Mouse (Mus musculus): ENCODE measurements around the gene Spns2. TPM values are rescaled to one million over a fixed set of nuclear protein-coding genes. Genes with fewer than 3 reads are reported as not detected.

Spns2 gene
- polyA plus RNA-seq (2012; rRNA removed): 11.4 and 12.1 TPM in 2 replicates

GRCm38 (mm10) chr11:72489881-72490301, at the start of gene Spns2:
Gene Spns2 (minus strand): TSS chr11:72489904.
- peak within 1 kb of the TSS; percentile 69 for H3K4me3 ChIP-seq (ENCODE audit: control insufficient read depth, low read depth, low read length)
- TF ChIP-seq CTCF (IDR thresholded peaks at IDR 0.05; ENCODE audit: control insufficient read depth, insufficient read depth, insufficient replicate concordance, low read depth, low read length) (no peak), POLR2A (IDR thresholded peaks at IDR 0.05; ENCODE audit: control insufficient read depth, low read depth, low read length) (peak; percentile 34; the same call in 1 of the 2 replicates)
- no peak within 1 kb of the TSS for H3K27ac ChIP-seq (ENCODE audit: control insufficient read depth, insufficient read depth, low read depth, low read length)
- H3K27me3 ChIP-seq (ENCODE audit: control insufficient read depth, insufficient read depth, low read length): no peaks in the 10 kb centered on the region
- H3K4me1 ChIP-seq (ENCODE audit: control insufficient read depth, insufficient read depth, low read length): peaks cover 12% of the 10 kb centered on the region
- H3K36me3 ChIP-seq (ENCODE audit: control insufficient read depth, insufficient read depth, low read length): no peaks in the 10 kb centered on the region

- Histone ChIP-seq H3K27me3 (ENCODE audit: control insufficient read depth, insufficient read depth, low read length) (no peaks in the 10 kb centered on the region), H3K4me1 (ENCODE audit: control insufficient read depth, insufficient read depth, low read length) (no peaks in the 10 kb centered on the region), H3K36me3 (ENCODE audit: control insufficient read depth, insufficient read depth, low read length) (no peaks in the 10 kb centered on the region), H3K4me3 (ENCODE audit: control insufficient read depth, low read depth, low read length) (no peak overlapping the region), H3K27ac (ENCODE audit: control insufficient read depth, insufficient read depth, low read depth, low read length) (no peak overlapping the region)
- TF ChIP-seq CTCF (IDR thresholded peaks at IDR 0.05; ENCODE audit: control insufficient read depth, insufficient read depth, insufficient replicate concordance, low read depth, low read length): no peak
- no peak for TF ChIP-seq POLR2A (IDR thresholded peaks at IDR 0.05; ENCODE audit: control insufficient read depth, low read depth, low read length)
Measured at GRCm38 (mm10) chr11:72538811-72539210, 49.1 kb upstream of the Spns2 start.

DNA sequence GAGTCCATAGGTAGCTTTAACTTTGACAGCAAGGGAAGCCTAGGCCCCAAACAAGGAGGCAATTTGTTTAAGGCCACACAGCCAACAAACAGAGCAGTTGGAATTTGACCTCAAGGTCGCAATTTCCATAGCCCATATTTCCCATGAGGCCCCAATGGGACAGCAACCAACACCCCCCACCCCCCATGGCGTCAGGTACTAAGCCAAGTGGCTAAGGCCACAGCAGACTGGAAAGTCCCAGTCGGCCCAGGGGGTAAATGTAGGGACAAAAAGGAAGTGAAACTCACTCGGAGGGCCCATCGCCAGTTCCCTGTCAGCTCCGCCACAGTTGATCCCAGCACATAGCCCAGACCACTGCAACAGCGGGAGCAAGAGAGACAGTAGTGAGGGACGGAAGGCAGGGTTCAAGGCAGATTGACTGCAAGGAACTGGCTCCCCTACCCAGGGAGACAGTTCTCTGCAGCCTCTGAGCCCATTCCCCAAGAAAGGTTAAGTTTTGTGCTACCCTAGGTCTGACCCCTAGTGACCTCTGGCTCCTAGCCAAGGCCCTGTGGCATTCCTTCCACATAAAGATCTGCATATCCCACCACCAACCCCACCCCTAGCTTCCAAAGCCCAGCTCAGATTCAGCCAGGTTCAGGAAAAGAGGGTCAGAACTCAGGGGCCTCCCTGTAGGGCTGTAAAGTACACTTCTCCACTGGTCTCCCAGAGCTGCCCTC, 48.5 kb upstream of the Spns2 start:
- TF ChIP-seq CTCF (IDR thresholded peaks at IDR 0.05; ENCODE audit: control insufficient read depth, insufficient read depth, insufficient replicate concordance, low read depth, low read length) (no peak), POLR2A (IDR thresholded peaks at IDR 0.05; ENCODE audit: control insufficient read depth, low read depth, low read length) (no peak)
- H3K27me3 ChIP-seq (ENCODE audit: control insufficient read depth, insufficient read depth, low read length): no peaks in the 10 kb centered on the region
- H3K4me3 ChIP-seq (ENCODE audit: control insufficient read depth, low read depth, low read length): no peak overlapping the region
- no peaks in the 10 kb centered on the region for H3K4me1 ChIP-seq (ENCODE audit: control insufficient read depth, insufficient read depth, low read length)
- no peaks in the 10 kb centered on the region for H3K36me3 ChIP-seq (ENCODE audit: control insufficient read depth, insufficient read depth, low read length)
- no peak overlapping the region for H3K27ac ChIP-seq (ENCODE audit: control insufficient read depth, insufficient read depth, low read depth, low read length)

DNA sequence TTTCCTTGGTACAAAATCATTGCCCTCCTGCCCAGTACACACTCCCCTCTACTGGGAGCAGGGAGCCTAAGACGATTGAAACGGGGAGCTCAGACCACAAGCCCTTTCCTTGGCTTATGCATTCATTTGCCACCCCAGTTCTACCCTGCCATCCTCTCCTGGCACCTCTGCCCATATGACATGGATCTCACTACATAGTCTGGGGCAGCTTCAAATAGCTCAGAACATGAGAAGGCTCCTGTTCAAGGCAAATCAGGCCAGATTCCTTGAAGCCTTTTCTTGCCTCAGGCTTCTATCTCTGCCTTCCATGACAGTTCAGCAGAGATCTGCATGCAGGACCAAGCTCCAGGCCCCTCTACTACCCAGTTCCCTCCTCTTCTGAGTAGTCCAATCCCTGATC, 47.8 kb upstream of the Spns2 start:
- no peaks in the 10 kb centered on the region for H3K36me3 ChIP-seq (ENCODE audit: control insufficient read depth, insufficient read depth, low read length)
- H3K4me1 ChIP-seq (ENCODE audit: control insufficient read depth, insufficient read depth, low read length): no peaks in the 10 kb centered on the region
- no peak overlapping the region for H3K27ac ChIP-seq (ENCODE audit: control insufficient read depth, insufficient read depth, low read depth, low read length)
- H3K4me3 ChIP-seq (ENCODE audit: control insufficient read depth, low read depth, low read length): no peak overlapping the region
- no peaks in the 10 kb centered on the region for H3K27me3 ChIP-seq (ENCODE audit: control insufficient read depth, insufficient read depth, low read length)
- TF ChIP-seq CTCF (IDR thresholded peaks at IDR 0.05; ENCODE audit: control insufficient read depth, insufficient read depth, insufficient replicate concordance, low read depth, low read length): no peak
- no peak for TF ChIP-seq POLR2A (IDR thresholded peaks at IDR 0.05; ENCODE audit: control insufficient read depth, low read depth, low read length)

- H3K27me3 ChIP-seq (ENCODE audit: control insufficient read depth, insufficient read depth, low read length): no peaks in the 10 kb centered on the region
- H3K36me3 ChIP-seq (ENCODE audit: control insufficient read depth, insufficient read depth, low read length): no peaks in the 10 kb centered on the region
- TF ChIP-seq CTCF (IDR thresholded peaks at IDR 0.05; ENCODE audit: control insufficient read depth, insufficient read depth, insufficient replicate concordance, low read depth, low read length): peak; percentile 48; the same call in 1 of the 2 replicates
- TF ChIP-seq POLR2A (IDR thresholded peaks at IDR 0.05; ENCODE audit: control insufficient read depth, low read depth, low read length): no peak
- H3K27ac ChIP-seq (ENCODE audit: control insufficient read depth, insufficient read depth, low read depth, low read length): no peak overlapping the region
- no peak overlapping the region for H3K4me3 ChIP-seq (ENCODE audit: control insufficient read depth, low read depth, low read length)
- no peaks in the 10 kb centered on the region for H3K4me1 ChIP-seq (ENCODE audit: control insufficient read depth, insufficient read depth, low read length)
Measured at GRCm38 (mm10) chr11:72535519-72535918, 45.8 kb upstream of the Spns2 start.

DNA sequence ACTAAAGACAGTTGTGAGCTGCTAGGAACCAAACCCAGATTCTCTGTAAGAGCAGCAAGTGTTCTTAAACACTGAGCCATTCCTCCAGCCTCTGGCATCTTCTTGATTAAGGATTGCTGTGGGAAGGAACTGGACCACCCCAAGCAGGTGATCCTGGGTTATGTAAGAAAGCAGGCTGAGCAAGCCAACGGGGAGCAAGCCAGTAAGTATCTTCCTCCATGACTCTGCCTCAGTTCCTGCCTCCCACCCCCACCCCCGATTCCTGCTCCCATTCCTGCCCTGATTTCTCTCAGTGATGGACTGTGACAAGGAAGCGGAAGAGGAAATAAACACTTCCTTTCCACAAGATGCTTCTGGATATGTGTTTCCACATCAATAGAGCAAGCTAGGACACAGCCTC, 43.2 kb upstream of the Spns2 start:
- no peak for TF ChIP-seq CTCF (IDR thresholded peaks at IDR 0.05; ENCODE audit: control insufficient read depth, insufficient read depth, insufficient replicate concordance, low read depth, low read length)
- TF ChIP-seq POLR2A (IDR thresholded peaks at IDR 0.05; ENCODE audit: control insufficient read depth, low read depth, low read length): no peak

GRCm38 (mm10) chr11:72531632-72532031, 41.9 kb upstream of the Spns2 start:
- H3K4me3 ChIP-seq (ENCODE audit: control insufficient read depth, low read depth, low read length): no peak overlapping the region
- no peak; the same call in 1 of the 2 replicates for TF ChIP-seq CTCF (IDR thresholded peaks at IDR 0.05; ENCODE audit: control insufficient read depth, insufficient read depth, insufficient replicate concordance, low read depth, low read length)
- TF ChIP-seq POLR2A (IDR thresholded peaks at IDR 0.05; ENCODE audit: control insufficient read depth, low read depth, low read length): no peak

More for the DNA sequence above, 43.2 kb upstream of the Spns2 start:
- Histone ChIP-seq H3K36me3 (ENCODE audit: control insufficient read depth, insufficient read depth, low read length) (no peaks in the 10 kb centered on the region), H3K27ac (ENCODE audit: control insufficient read depth, insufficient read depth, low read depth, low read length) (no peak overlapping the region), H3K4me1 (ENCODE audit: control insufficient read depth, insufficient read depth, low read length) (no peaks in the 10 kb centered on the region), H3K4me3 (ENCODE audit: control insufficient read depth, low read depth, low read length) (no peak overlapping the region), H3K27me3 (ENCODE audit: control insufficient read depth, insufficient read depth, low read length) (no peaks in the 10 kb centered on the region)

More at GRCm38 (mm10) chr11:72531632-72532031, 41.9 kb upstream of the Spns2 start:
- no peaks in the 10 kb centered on the region for H3K27me3 ChIP-seq (ENCODE audit: control insufficient read depth, insufficient read depth, low read length)
- H3K27ac ChIP-seq (ENCODE audit: control insufficient read depth, insufficient read depth, low read depth, low read length): no peak overlapping the region
- H3K4me1 ChIP-seq (ENCODE audit: control insufficient read depth, insufficient read depth, low read length): no peaks in the 10 kb centered on the region
- no peaks in the 10 kb centered on the region for H3K36me3 ChIP-seq (ENCODE audit: control insufficient read depth, insufficient read depth, low read length)
